Mouse (Mus musculus): ENCODE results near the gene Hist1h2af.
"Not testable (repeated sequence)": the region's sequence is repeated elsewhere in the genome, so short reads cannot be mapped to it uniquely, and the experiment has no call there.

Gene Hist1h2af

GRCm38 (mm10) chr13:23535137-23536075, 1.7 kb downstream of the Hist1h2af start, which contains the start of gene Hist1h3g:
Hist1h3g (plus strand) TSS chr13:23535422.
- peak; percentile 90 for DNase-seq (ENCODE audit: low read depth)

DNA sequence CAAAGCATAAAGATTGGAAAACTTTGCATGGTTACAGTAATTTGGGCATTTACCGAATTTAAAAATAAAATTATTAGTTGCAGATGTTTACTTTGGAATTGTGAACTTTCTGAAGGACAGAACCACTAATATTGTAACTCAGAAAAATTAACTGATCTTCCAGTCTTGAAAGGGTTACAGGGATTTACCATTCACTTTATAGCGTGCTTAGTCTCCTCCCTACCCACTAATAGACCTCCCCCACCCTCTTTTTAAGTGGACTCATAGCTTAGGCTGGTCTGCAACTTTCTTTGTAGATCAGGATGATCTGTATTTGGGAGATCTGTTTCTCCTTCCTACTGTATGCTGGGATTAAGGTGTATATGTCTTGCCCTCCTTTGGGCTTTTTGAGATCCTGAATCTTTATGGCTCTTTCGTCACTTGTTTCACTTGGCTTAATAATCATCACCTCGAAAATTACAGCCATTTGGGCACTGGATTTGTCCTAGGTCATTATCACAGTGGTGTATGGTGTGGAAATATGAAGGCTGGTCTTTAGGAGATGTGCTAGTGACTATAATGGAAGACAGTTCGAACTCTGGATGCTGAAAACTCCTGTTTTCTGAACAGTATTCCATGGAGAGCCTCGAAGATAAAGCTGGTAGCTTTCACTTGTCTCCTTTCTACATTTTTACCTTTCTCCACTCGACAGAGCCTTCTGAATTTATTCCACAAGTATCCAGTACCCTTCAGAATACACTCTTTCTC, 2.5 kb downstream of the Hist1h2af start:
- no peak for DNase-seq (ENCODE audit: low read depth)

- no peak for DNase-seq (ENCODE audit: low read depth)
Observed at GRCm38 (mm10) chr13:23537006-23537710, 3.5 kb downstream of the Hist1h2af start.

GRCm38 (mm10) chr13:23538249-23538648, 4.5 kb downstream of the Hist1h2af start:
- no peak for DNase-seq (ENCODE audit: low read depth)

- not testable (repeated sequence) for DNase-seq (ENCODE audit: low read depth)
Observed at GRCm38 (mm10) chr13:23539821-23540220, 6.1 kb downstream of the Hist1h2af start.

DNA sequence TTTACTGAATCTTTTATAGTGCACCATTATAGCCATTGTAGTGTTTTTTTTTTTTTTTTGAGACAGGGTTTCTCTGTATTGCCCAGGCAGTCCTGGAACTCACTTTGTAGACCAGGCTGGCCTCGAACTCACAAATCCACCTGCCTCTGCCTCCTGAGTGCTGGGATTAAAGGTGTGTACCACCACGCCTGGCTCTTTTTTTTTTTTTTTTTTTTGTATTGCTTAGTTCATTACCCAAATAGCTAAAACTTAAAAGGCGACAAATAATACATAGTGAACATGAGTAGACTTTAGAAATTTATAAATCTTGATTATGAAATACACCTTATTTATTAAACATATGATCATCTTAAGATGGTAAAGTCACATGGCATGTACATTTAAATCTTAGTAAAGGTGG, 7.8 kb downstream of the Hist1h2af start:
- DNase-seq (ENCODE audit: low read depth): no peak

DNA sequence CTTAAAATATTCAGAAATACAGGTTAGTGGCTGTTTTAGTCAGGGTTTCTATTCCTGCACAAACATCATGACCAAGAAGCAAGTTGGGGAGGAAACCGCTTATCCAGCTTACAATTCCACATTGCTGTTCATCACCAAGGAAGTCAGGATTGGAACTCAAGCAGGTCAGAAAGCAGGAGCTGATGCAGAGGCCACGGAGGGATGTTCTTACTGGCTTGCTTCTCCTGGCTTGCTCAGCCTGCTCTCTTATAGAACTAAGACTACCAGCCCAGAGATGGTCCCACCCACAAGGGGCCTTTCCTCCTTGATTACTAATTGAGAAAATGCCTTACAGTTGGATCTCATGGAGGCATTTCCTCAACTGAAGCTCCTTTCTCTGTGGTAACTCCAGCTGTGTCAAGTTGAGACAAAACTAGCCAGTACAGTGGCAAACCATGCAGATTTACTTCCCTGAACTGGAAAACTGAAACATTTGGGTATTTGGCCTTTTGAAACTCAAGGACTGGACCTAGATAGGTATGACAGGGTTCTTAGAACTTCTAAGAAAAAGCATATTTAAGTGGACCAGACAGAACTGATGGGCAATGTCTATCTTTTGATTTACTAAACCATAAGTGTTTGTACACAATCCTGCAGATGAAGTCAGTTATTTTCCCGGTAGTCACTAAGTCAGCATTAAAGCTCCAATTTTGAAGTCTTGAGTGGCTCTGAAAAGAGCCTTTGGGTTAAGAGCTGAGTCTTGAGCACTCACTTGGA, 8.7 kb downstream of the Hist1h2af start:
- DNase-seq (ENCODE audit: low read depth): not testable (repeated sequence)

GRCm38 (mm10) chr13:23542999-23543607, 9.4 kb downstream of the Hist1h2af start, which contains the start of gene Hist1h2bh:
Hist1h2bh (minus strand) TSS chr13:23543392.
- DNase-seq (ENCODE audit: low read depth): peak; percentile 88

GRCm38 (mm10) chr13:23543965-23544786, 10.5 kb downstream of the Hist1h2af start, which contains the start of gene Hist1h3f:
Hist1h3f (plus strand) TSS chr13:23544052.
- DNase-seq (ENCODE audit: low read depth): peak; percentile 89

DNA sequence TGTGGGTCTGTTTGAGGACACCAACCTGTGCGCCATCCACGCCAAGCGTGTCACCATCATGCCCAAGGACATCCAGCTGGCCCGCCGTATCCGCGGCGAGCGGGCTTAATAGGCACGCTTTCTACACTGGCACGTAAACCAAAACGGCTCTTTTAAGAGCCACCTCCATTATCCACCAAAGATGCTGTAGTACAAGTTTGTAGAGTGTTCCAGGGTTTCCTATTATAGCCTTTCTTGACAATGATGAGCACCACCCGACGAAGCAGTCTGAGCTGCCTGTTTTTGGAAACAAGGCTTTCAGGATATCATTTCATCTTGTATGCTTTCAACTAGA, 11.0 kb downstream of the Hist1h2af start:
- not testable (repeated sequence) for DNase-seq (ENCODE audit: low read depth)

- DNase-seq (ENCODE audit: low read depth): no peak
Observed at GRCm38 (mm10) chr13:23546694-23547093, 13.0 kb downstream of the Hist1h2af start.

DNA sequence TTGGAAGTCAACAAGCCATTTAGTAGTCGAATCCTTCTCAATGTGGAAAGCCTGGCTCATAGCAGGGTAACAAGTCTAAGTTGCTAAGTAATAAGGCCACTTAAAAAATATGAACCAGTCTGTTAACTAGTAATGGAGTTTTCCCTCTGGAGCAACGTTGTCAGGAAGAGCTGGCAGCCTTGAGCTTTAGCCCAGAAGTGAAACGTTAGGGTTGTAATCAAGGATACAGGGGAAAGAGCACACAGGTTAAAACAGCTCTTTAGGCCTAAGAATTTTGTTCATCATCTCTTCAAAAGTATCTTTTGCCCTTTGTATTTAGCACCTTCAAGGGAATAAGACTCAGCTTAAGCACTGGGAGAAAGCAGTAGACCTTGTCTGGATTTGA, 17.0 kb downstream of the Hist1h2af start:
- no peak for DNase-seq (ENCODE audit: low read depth)

- DNase-seq (ENCODE audit: low read depth): peak; percentile 92
Observed at GRCm38 (mm10) chr13:23551146-23551834, 17.6 kb downstream of the Hist1h2af start, which contains the start of gene Hist1h4f. Hist1h4f (minus strand) TSS chr13:23551648.

GRCm38 (mm10) chr13:23551931-23552914, 18.5 kb downstream of the Hist1h2af start:
- DNase-seq (ENCODE audit: low read depth): no peak

- no peak for DNase-seq (ENCODE audit: low read depth)
Observed at GRCm38 (mm10) chr13:23552962-23553361, 19.3 kb downstream of the Hist1h2af start, which contains the start of gene Hist1h1d. Hist1h1d (plus strand) TSS chr13:23553262.

DNA sequence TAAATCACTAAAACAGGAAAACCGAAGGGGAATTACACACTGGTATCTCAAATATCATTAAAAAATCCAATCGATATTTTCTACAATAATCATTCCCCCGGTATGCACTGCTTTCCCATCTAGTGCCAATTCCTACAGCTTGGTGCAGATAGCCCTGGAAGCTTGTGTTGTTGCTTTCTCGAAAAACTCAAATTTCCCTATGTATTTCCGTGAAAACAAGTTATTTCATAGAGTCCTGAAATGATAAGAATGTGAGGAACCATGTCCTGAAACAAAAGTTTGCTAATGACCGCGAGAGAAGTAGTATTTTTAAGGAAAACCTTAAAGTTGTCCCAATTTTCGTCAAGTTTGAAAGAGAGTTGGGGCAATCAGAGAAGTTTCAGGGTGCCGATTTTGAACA, 20.7 kb downstream of the Hist1h2af start:
- DNase-seq (ENCODE audit: low read depth): peak; percentile 29

- DNase-seq (ENCODE audit: low read depth): peak; percentile 88
Observed at GRCm38 (mm10) chr13:23554925-23555838, 21.5 kb downstream of the Hist1h2af start.
